Mouse (Mus musculus) cerebellum, adult 11 months (tissue): ENCODE measurements at regions not wholly inside any gene's neighbourhood (a gene's known extent, or its start where the extent isn't known, plus 50 kb on each side); places are given as distances from the start of the nearest gene placed in this dataset.
A peak's percentile ranks its signal among the peaks of the same experiment; 100 is the strongest.

Experiments used
- DNase-seq: peaks from one replicate; pipeline ENCODE4 v3.0.0; 2022

GRCm38 (mm10) chr4:69116353-69116752 lies 162.2 kb upstream of the Brinp1 start:
- DNase-seq: peak; percentile 61

DNA sequence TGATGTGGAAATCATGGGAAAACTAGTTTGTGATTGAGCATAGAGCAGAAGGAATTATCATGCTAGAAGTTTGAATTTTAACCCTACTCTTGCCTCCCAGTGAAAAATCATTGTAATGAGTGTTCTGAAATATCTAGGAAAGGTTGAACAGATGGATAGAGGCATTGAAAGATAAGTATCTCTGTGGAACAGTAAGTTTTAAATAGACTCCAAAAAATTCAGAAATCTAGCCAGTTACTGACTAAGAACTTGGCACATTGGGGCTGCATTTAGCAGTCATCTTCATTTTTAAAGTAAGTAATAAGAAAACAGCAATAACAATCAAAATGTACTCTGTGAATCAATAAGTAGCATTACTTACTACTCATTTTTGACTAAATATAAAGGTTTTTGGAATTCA lies 151.0 kb upstream of the Brinp1 start:
- no peak for DNase-seq

- no peak for DNase-seq
Observed at GRCm38 (mm10) chr4:69095748-69096408, 141.7 kb upstream of the Brinp1 start.

DNA sequence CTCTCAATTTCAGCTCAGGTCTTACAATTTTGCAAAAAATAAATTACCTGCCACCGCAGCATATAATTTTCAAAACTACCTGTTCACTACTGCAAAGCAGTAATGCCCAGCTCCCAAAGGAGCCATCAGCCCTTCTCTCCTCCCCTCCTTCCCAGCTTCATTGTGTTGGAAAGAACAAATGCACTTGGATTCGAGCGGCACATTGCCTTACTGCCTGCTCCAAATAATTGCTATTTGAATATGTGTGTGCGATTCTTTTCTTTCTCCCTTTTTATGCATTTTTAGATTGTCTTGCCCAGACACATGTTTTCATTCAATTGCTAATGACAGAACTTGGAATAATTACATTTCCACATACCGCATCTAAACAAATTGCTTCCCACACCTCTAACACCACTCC lies 123.9 kb upstream of the Brinp1 start:
- DNase-seq: no peak

DNA sequence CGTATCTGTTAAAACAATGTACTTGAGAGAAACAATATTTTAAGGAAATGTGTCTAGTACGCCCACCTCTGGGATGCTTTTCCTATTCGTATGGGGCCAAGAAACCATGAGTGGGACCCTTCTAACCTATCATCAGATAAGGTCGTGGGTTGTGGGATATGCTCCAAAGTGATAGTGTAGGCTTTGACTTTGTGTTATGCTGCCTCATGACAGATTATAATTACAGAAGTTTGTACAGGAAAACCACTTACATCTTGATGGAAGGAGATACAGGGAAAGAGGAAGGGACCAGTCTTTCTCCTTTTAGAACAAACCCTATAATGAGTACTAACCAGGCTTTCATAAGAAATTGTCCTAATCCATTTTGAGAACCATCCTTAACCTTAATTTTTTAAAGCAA lies 123.1 kb upstream of the Brinp1 start:
- DNase-seq: no peak

DNA sequence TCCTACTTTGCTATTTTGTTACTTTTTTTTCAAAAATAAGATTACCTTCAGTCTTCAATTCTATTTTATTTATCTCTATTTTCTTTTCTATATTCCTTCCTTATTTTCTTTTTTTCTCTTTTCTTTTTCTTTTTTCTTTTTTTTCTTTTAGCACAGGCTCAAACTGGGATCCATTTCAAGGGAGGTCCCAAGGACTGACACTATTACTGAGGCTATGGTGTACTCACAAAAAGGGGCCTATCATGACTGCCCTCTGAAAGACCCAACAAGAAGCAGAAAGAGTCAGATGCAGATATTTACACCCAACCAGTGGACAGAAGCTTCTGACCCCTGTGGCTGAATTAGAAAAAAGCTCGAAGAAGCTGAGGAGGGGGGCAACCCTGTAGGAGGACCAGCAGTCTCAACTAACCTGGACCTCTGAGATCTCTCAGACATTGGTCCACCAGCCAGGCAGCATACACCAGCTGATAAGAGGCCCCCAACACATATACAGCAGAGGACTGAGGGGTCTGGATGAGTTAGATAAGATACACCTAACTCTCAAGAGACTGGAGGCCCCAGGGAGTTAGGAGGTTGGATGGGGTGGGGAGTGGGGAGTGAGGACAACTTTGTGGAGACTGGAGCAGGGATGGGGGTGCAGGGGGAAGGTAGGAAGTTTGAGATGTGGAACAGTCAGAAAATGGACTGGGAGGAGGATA lies 85.6 kb upstream of the Brinp1 start:
- DNase-seq: no peak

GRCm38 (mm10) chr4:69034166-69034565 lies 80.0 kb upstream of the Brinp1 start:
- no peak for DNase-seq

GRCm38 (mm10) chr4:69020159-69020727 lies 66.0 kb upstream of the Brinp1 start:
- no peak for DNase-seq

- no peak for DNase-seq
Observed at GRCm38 (mm10) chr4:69015396-69015795, 61.2 kb upstream of the Brinp1 start.
